Mouse (Mus musculus) embryonic facial prominence, embryonic 15.5 days (tissue): ENCODE measurements at regions not wholly inside any gene's neighbourhood (a gene's known extent, or its start where the extent isn't known, plus 50 kb on each side); places are given as distances from the start of the nearest gene placed in this dataset. TPM values are rescaled to one million over a fixed set of nuclear protein-coding genes. Genes with fewer than 3 reads are reported as not detected.

Experiments used
- ATAC-seq: fragments of 200-750 bp; cut with Nextera tagmentation; 2 replicates; pipeline ENCODE4 v1.8.0; 2017; ENCODE audit warnings: low read depth, moderate TSS enrichment; ENCODE audit not compliant: insufficient number of reproducible peaks, low FRiP score, low TSS enrichment
- H3K27ac ChIP-seq: fragments of 300-500 bp; sonication (generic); replicated peaks from 2 replicates; pipeline ENCODE4 v1.5.1; 2015; ENCODE audit warnings: mild to moderate bottlenecking, inconsistent platforms
- H3K27me3 ChIP-seq: fragments of 300-500 bp; sonication (generic); 2 replicates; pipeline ENCODE4 v1.6.1; 2015; ENCODE audit warnings: inconsistent platforms
- H3K36me3 ChIP-seq: fragments of 300-500 bp; sonication (generic); 2 replicates; pipeline ENCODE4 v1.6.1; 2015; ENCODE audit warnings: mild to moderate bottlenecking, inconsistent platforms
- H3K4me1 ChIP-seq: fragments of 300-500 bp; sonication (generic); 2 replicates; pipeline ENCODE4 v1.6.1; 2015; ENCODE audit warnings: inconsistent platforms
- H3K4me2 ChIP-seq: fragments of 300-500 bp; sonication (generic); replicated peaks from 2 replicates; pipeline ENCODE4 v1.6.1; 2015; ENCODE audit warnings: mild to moderate bottlenecking, inconsistent platforms
- H3K4me3 ChIP-seq: fragments of 300-500 bp; sonication (generic); replicated peaks from 2 replicates; pipeline ENCODE4 v1.5.1; 2015; ENCODE audit warnings: mild to moderate bottlenecking, inconsistent platforms
- H3K9ac ChIP-seq: fragments of 300-500 bp; sonication (generic); 2 replicates; pipeline ENCODE4 v1.6.1; 2015; ENCODE audit warnings: inconsistent platforms
- H3K9me3 ChIP-seq: fragments of 300-500 bp; sonication (generic); replicated peaks from 2 replicates; pipeline ENCODE4 v1.6.1; 2016; ENCODE audit warnings: inconsistent platforms
- WGBS: fragments of 180-500 bp; shearing (Covaris S2); methylation state at CpG from one replicate; pipeline ENCODE4 v1.1.7; 2015; 5-methylcytosine and 5-hydroxymethylcytosine counted together
- microRNA-seq: library from miRNA; unstranded; fragments of <30 nt; microRNA quantifications from one replicate; pipeline ENCODE4, GENCODE M21; 2016; ENCODE audit warnings: borderline number of aligned reads

- H3K27ac ChIP-seq, result no peak overlapping the region
- no peaks in the 10 kb centered on the region for H3K27me3 ChIP-seq
- no peak overlapping the region for H3K9ac ChIP-seq
- H3K4me1 ChIP-seq, result no peaks in the 10 kb centered on the region
- no peak overlapping the region for H3K4me3 ChIP-seq
- H3K9me3 ChIP-seq, result no peaks in the 10 kb centered on the region
- ATAC-seq, result no peak
- whole genome bisulfite sequencing, result 67% methylated on average over 2 of the region's 2 CpGs
- no peak overlapping the region for H3K4me2 ChIP-seq
- no peaks in the 10 kb centered on the region for H3K36me3 ChIP-seq
Observed at GRCm38 (mm10) chr11:37442781-37443180, 207.0 kb upstream of the Tenm2 start.

- ATAC-seq, result no peak
- Histone ChIP-seq H3K4me1 (no peaks in the 10 kb centered on the region), H3K27ac (no peak overlapping the region), H3K4me3 (no peak overlapping the region), H3K9me3 (no peaks in the 10 kb centered on the region), H3K27me3 (no peaks in the 10 kb centered on the region), H3K4me2 (no peak overlapping the region), H3K9ac (no peak overlapping the region), H3K36me3 (no peaks in the 10 kb centered on the region)
- 71% methylated on average over 2 of the region's 2 CpGs for WGBS
Observed at GRCm38 (mm10) chr11:37434600-37434999, 198.8 kb upstream of the Tenm2 start.

- no peak overlapping the region for H3K9ac ChIP-seq
- no peaks in the 10 kb centered on the region for H3K36me3 ChIP-seq
- WGBS, result 30% methylated on average over 5 of the region's 5 CpGs
- no peak overlapping the region for H3K4me3 ChIP-seq
- no peaks in the 10 kb centered on the region for H3K9me3 ChIP-seq
- H3K27ac ChIP-seq, result no peak overlapping the region
- H3K4me2 ChIP-seq, result no peak overlapping the region
- no peak for ATAC-seq
- no peaks in the 10 kb centered on the region for H3K4me1 ChIP-seq
- no peaks in the 10 kb centered on the region for H3K27me3 ChIP-seq
Observed at GRCm38 (mm10) chr11:37424312-37425169, 188.8 kb upstream of the Tenm2 start.

- no peaks in the 10 kb centered on the region for H3K36me3 ChIP-seq
- no peak overlapping the region for H3K4me2 ChIP-seq
- H3K27me3 ChIP-seq, result no peaks in the 10 kb centered on the region
- WGBS, result 63% methylated on average over 3 of the region's 3 CpGs
- no peaks in the 10 kb centered on the region for H3K4me1 ChIP-seq
- no peak overlapping the region for H3K4me3 ChIP-seq
- no peak for ATAC-seq
- no peak overlapping the region for H3K9ac ChIP-seq
- H3K9me3 ChIP-seq, result no peaks in the 10 kb centered on the region
- no peak overlapping the region for H3K27ac ChIP-seq
Observed at GRCm38 (mm10) chr11:37412868-37413267, 177.1 kb upstream of the Tenm2 start.

GRCm38 (mm10) chr11:37367971-37368370 lies 132.2 kb upstream of the Tenm2 start:
- Histone ChIP-seq H3K4me3 (no peak overlapping the region), H3K4me1 (no peaks in the 10 kb centered on the region)
- 33% methylated on average over 1 of the region's 1 CpGs for WGBS

GRCm38 (mm10) chr11:37364430-37364829 lies 128.7 kb upstream of the Tenm2 start:
- Histone ChIP-seq H3K4me2 (no peak overlapping the region), H3K36me3 (no peaks in the 10 kb centered on the region), H3K9me3 (no peaks in the 10 kb centered on the region), H3K27ac (no peak overlapping the region), H3K4me1 (no peaks in the 10 kb centered on the region), H3K9ac (no peak overlapping the region), H3K27me3 (no peaks in the 10 kb centered on the region), H3K4me3 (no peak overlapping the region)
- 68% methylated on average over 2 of the region's 2 CpGs for WGBS
- no peak for ATAC-seq

More at GRCm38 (mm10) chr11:37367971-37368370, 132.2 kb upstream of the Tenm2 start:
- H3K27ac ChIP-seq, result no peak overlapping the region
- no peak for ATAC-seq
- H3K4me2 ChIP-seq, result no peak overlapping the region
- H3K36me3 ChIP-seq, result no peaks in the 10 kb centered on the region
- no peaks in the 10 kb centered on the region for H3K27me3 ChIP-seq
- no peak overlapping the region for H3K9ac ChIP-seq
- H3K9me3 ChIP-seq, result no peaks in the 10 kb centered on the region

- 50% methylated on average over 2 of the region's 2 CpGs for WGBS
- Histone ChIP-seq H3K9ac (no peak overlapping the region), H3K4me1 (no peaks in the 10 kb centered on the region), H3K4me3 (no peak overlapping the region), H3K36me3 (no peaks in the 10 kb centered on the region), H3K4me2 (no peak overlapping the region), H3K27me3 (no peaks in the 10 kb centered on the region), H3K9me3 (no peaks in the 10 kb centered on the region), H3K27ac (no peak overlapping the region)
- ATAC-seq, result no peak
Observed at GRCm38 (mm10) chr11:37355074-37355473, 119.3 kb upstream of the Tenm2 start.

- H3K27me3 ChIP-seq, result no peaks in the 10 kb centered on the region
- H3K4me3 ChIP-seq, result no peak overlapping the region
- H3K9me3 ChIP-seq, result no peaks in the 10 kb centered on the region
- H3K4me1 ChIP-seq, result no peaks in the 10 kb centered on the region
- H3K4me2 ChIP-seq, result no peak overlapping the region
- 77% methylated on average over 2 of the region's 2 CpGs for WGBS
- no peak overlapping the region for H3K9ac ChIP-seq
- no peak for ATAC-seq
- H3K36me3 ChIP-seq, result no peaks in the 10 kb centered on the region
- no peak overlapping the region for H3K27ac ChIP-seq
Observed at GRCm38 (mm10) chr11:37309691-37310090, 73.9 kb upstream of the Tenm2 start.

- H3K9ac ChIP-seq, result no peak overlapping the region
- no peak overlapping the region for H3K27ac ChIP-seq
- H3K4me2 ChIP-seq, result no peak overlapping the region
- no peaks in the 10 kb centered on the region for H3K36me3 ChIP-seq
- ATAC-seq, result no peak
- H3K9me3 ChIP-seq, result no peaks in the 10 kb centered on the region
- H3K27me3 ChIP-seq, result no peaks in the 10 kb centered on the region
- H3K4me3 ChIP-seq, result no peak overlapping the region
- H3K4me1 ChIP-seq, result no peaks in the 10 kb centered on the region
- WGBS, result 75% methylated on average over 2 of the region's 2 CpGs
Observed at GRCm38 (mm10) chr11:37306656-37307055, 70.9 kb upstream of the Tenm2 start.

Small RNAs in the stretch of these regions (microRNA-seq; reads per million reads assigned to microRNA genes)
- gene Gm25693, result not detected
